Mouse (Mus musculus) G1E (cell line): ENCODE data around the gene Gse1. TPM values are rescaled to one million over a fixed set of nuclear protein-coding genes. Genes with fewer than 3 reads are reported as not detected.
A peak's percentile ranks its signal among the peaks of the same experiment; 100 is the strongest.

Experiments used
- ATAC-seq: 2 replicates; pipeline ENCODE4 v1.8.0; 2016; ENCODE audit warnings: mild to moderate bottlenecking; ENCODE audit not compliant: insufficient number of reproducible peaks, poor library complexity, low FRiP score, severe bottlenecking; ENCODE audit errors: extremely low read depth
- DNase-seq: peaks from one replicate; pipeline ENCODE4 v3.0.0; 2012; ENCODE audit warnings: low spot score
- H3K27me3 ChIP-seq: 2 replicates; pipeline ENCODE4 v1.6.1; 2012; ENCODE audit warnings: mild to moderate bottlenecking, low read length, inconsistent platforms; ENCODE audit not compliant: insufficient read depth
- H3K36me3 ChIP-seq: replicated peaks from 2 replicates; pipeline ENCODE3; 2012; ENCODE audit warnings: mild to moderate bottlenecking, inconsistent platforms
- H3K4me1 ChIP-seq: 2 replicates; pipeline ENCODE4 v1.6.1; 2012; ENCODE audit warnings: low read depth, low read length, inconsistent platforms, mixed read lengths; ENCODE audit not compliant: insufficient read depth
- H3K4me3 ChIP-seq: 2 replicates; pipeline ENCODE4 v1.5.1; 2012; ENCODE audit warnings: low read depth, mild to moderate bottlenecking, inconsistent platforms, low read length, moderate library complexity, mixed read lengths
- H3K9me3 ChIP-seq: replicated peaks from 2 replicates; pipeline ENCODE4 v1.6.1; 2012; ENCODE audit warnings: inconsistent platforms
- CTCF ChIP-seq: IDR thresholded peaks from 2 replicates; pipeline ENCODE4 v1.5.1; 2012; ENCODE audit warnings: low read depth, low read length, inconsistent platforms, mixed read lengths
- GATA1 ChIP-seq: IDR thresholded peaks from 2 replicates; pipeline ENCODE4 v1.6.1; 2012; ENCODE audit warnings: borderline replicate concordance, low read length, inconsistent platforms, mixed read lengths
- GATA2 ChIP-seq: IDR thresholded peaks from 2 replicates; pipeline ENCODE4 v1.6.1; 2012; ENCODE audit warnings: low read depth, low read length, inconsistent platforms, borderline replicate concordance
- POLR2AphosphoS5 ChIP-seq: IDR thresholded peaks from 2 replicates; pipeline ENCODE4 v1.6.1; 2012; ENCODE audit warnings: low read depth, low read length, inconsistent platforms; ENCODE audit not compliant: insufficient replicate concordance
- TAL1 ChIP-seq: conservative IDR thresholded peaks from 2 replicates; pipeline ENCODE4 v1.6.1; 2012; ENCODE audit warnings: low read depth, low read length, inconsistent platforms, mixed read lengths
- polyA plus RNA-seq: library from polyadenylated mRNA; stranded (reverse); fragments of >175 nt; gene quantifications from 2 replicates; pipeline ENCODE4 v1.2.3, GENCODE M21; 2012
- total RNA-seq, 2 experiments: library from RNA; stranded (forward) in 1 of 2; stranded (reverse) in 1 of 2; fragments of 200-1000 nt in 1 of 2; fragments of >200 nt in 1 of 2; fragmentation: Nextera tagmentation in 1 of 2; gene quantifications; 2 replicates each; pipeline ENCODE4 v1.2.3; 2014 to 2017

Gse1 gene
- total and polyA plus RNA-seq, 3 experiments, result 6.3 to 106 (median 48.4) TPM

- H3K9me3 ChIP-seq, result peaks cover 9% of the 10 kb centered on the region
- TF ChIP-seq POLR2AphosphoS5, result no peak
- TF ChIP-seq GATA1, result no peak
- no peak for TF ChIP-seq CTCF
- TF ChIP-seq TAL1, result no peak
- TF ChIP-seq GATA2, result no peak
- H3K36me3 ChIP-seq, result no peaks in the 10 kb centered on the region
- H3K4me1 ChIP-seq, result peaks cover 9% of the 10 kb centered on the region; the same call in 1 of the 2 replicates
- H3K27me3 ChIP-seq, result peaks cover 88% of the 10 kb centered on the region
- DNase-seq, result no peak
- no peak overlapping the region for H3K4me3 ChIP-seq
- no peak for ATAC-seq
Observed at GRCm38 (mm10) chr8:120383713-120384112, 155.5 kb downstream of the Gse1 start.

- ATAC-seq, result no peak
- Histone ChIP-seq H3K27me3 (peaks cover 88% of the 10 kb centered on the region), H3K4me1 (peaks cover 5% of the 10 kb centered on the region; the same call in 1 of the 2 replicates), H3K36me3 (no peaks in the 10 kb centered on the region), H3K4me3 (no peak overlapping the region), H3K9me3 (peaks cover 9% of the 10 kb centered on the region)
- DNase-seq, result no peak
- peak; percentile 45 for TF ChIP-seq CTCF
- no peak for TF ChIP-seq GATA1
Observed at GRCm38 (mm10) chr8:120384745-120385144, 156.5 kb downstream of the Gse1 start.

GRCm38 (mm10) chr8:120388246-120388645 lies 160.0 kb downstream of the Gse1 start:
- ATAC-seq, result no peak
- Histone ChIP-seq H3K36me3 (no peaks in the 10 kb centered on the region), H3K4me3 (no peak overlapping the region), H3K4me1 (no peaks in the 10 kb centered on the region), H3K9me3 (peaks cover 9% of the 10 kb centered on the region), H3K27me3 (peaks cover 83% of the 10 kb centered on the region)
- DNase-seq, result no peak
- TF ChIP-seq POLR2AphosphoS5 (no peak), TAL1 (no peak), GATA1 (no peak), CTCF (no peak), GATA2 (no peak)

- Histone ChIP-seq H3K27me3 (peaks cover 82% of the 10 kb centered on the region), H3K4me1 (no peaks in the 10 kb centered on the region), H3K36me3 (no peaks in the 10 kb centered on the region), H3K9me3 (peaks cover 2% of the 10 kb centered on the region), H3K4me3 (no peak overlapping the region)
- DNase-seq (no peak), ATAC-seq (no peak)
- TF ChIP-seq CTCF, result no peak
- TF ChIP-seq TAL1, result no peak
- no peak for TF ChIP-seq POLR2AphosphoS5
- TF ChIP-seq GATA1, result no peak
- no peak for TF ChIP-seq GATA2
Observed at GRCm38 (mm10) chr8:120390598-120390997, 162.3 kb downstream of the Gse1 start.

GRCm38 (mm10) chr8:120391856-120392255 lies 163.6 kb downstream of the Gse1 start:
- Histone ChIP-seq H3K4me3 (no peak overlapping the region), H3K9me3 (peaks cover 5% of the 10 kb centered on the region), H3K27me3 (peaks cover 80% of the 10 kb centered on the region), H3K36me3 (no peaks in the 10 kb centered on the region), H3K4me1 (no peaks in the 10 kb centered on the region)
- DNase-seq (no peak), ATAC-seq (no peak)
- TF ChIP-seq GATA2 (no peak), GATA1 (no peak), CTCF (no peak)

- DNase-seq, result no peak
- TF ChIP-seq CTCF (no peak), GATA2 (no peak), POLR2AphosphoS5 (no peak), TAL1 (no peak), GATA1 (no peak)
- Histone ChIP-seq H3K4me3 (no peak overlapping the region), H3K4me1 (no peaks in the 10 kb centered on the region), H3K36me3 (no peaks in the 10 kb centered on the region), H3K27me3 (peaks cover 81% of the 10 kb centered on the region), H3K9me3 (peaks cover 5% of the 10 kb centered on the region)
- ATAC-seq, result no peak
Observed at GRCm38 (mm10) chr8:120393085-120393484, 164.8 kb downstream of the Gse1 start.

- no peak for ATAC-seq
- H3K4me1 ChIP-seq, result no peaks in the 10 kb centered on the region
Observed at GRCm38 (mm10) chr8:120393871-120394275, 165.6 kb downstream of the Gse1 start.

More at GRCm38 (mm10) chr8:120393871-120394275, 165.6 kb downstream of the Gse1 start:
- no peak for DNase-seq
- peaks cover 5% of the 10 kb centered on the region for H3K9me3 ChIP-seq
- no peaks in the 10 kb centered on the region for H3K36me3 ChIP-seq
- peaks cover 81% of the 10 kb centered on the region for H3K27me3 ChIP-seq
- TF ChIP-seq GATA2 (no peak), POLR2AphosphoS5 (no peak), TAL1 (no peak), CTCF (no peak), GATA1 (no peak)
- H3K4me3 ChIP-seq, result no peak overlapping the region
